Mouse (Mus musculus) hindbrain, embryonic 12.5 days (tissue): ENCODE results near the gene Olfr98. TPM values are rescaled to one million over a fixed set of nuclear protein-coding genes. Genes with fewer than 3 reads are reported as not detected.

Source experiments
- ATAC-seq: fragments of 200-750 bp; cut with Nextera tagmentation; 2 replicates; pipeline ENCODE4 v1.8.0; 2017; ENCODE audit warnings: moderate TSS enrichment; ENCODE audit not compliant: low FRiP score
- H3K27ac ChIP-seq: fragments of 300-500 bp; sonication (generic); 2 replicates; pipeline ENCODE4 v1.5.1; 2016; ENCODE audit warnings: mild to moderate bottlenecking
- H3K27me3 ChIP-seq: fragments of 300-500 bp; sonication (generic); 2 replicates; pipeline ENCODE4 v1.6.1; 2016; ENCODE audit warnings: mild to moderate bottlenecking
- H3K36me3 ChIP-seq: fragments of 300-500 bp; sonication (generic); 2 replicates; pipeline ENCODE4 v1.6.1; 2016; ENCODE audit warnings: mild to moderate bottlenecking
- H3K4me1 ChIP-seq: fragments of 300-500 bp; sonication (generic); 2 replicates; pipeline ENCODE4 v1.6.1; 2016
- H3K4me2 ChIP-seq: fragments of 300-500 bp; sonication (generic); replicated peaks from 2 replicates; pipeline ENCODE4 v1.6.1; 2016; ENCODE audit warnings: mild to moderate bottlenecking
- H3K4me3 ChIP-seq: fragments of 300-500 bp; sonication (generic); 2 replicates; pipeline ENCODE4 v1.5.1; 2016; ENCODE audit warnings: mild to moderate bottlenecking
- H3K9ac ChIP-seq: fragments of 300-500 bp; sonication (generic); 2 replicates; pipeline ENCODE4 v1.6.1; 2016; ENCODE audit warnings: mild to moderate bottlenecking, moderate library complexity
- H3K9me3 ChIP-seq: fragments of 300-500 bp; sonication (generic); replicated peaks from 2 replicates; pipeline ENCODE4 v1.6.1; 2016; ENCODE audit warnings: mild to moderate bottlenecking
- WGBS: fragments of 180-500 bp; shearing (Covaris S2); methylation state at CpG from one replicate; pipeline ENCODE4 v1.1.7; 2016; 5-methylcytosine and 5-hydroxymethylcytosine counted together
- polyA plus RNA-seq: library from polyadenylated mRNA; unstranded; fragments of >200 nt; fragmentation: Nextera tagmentation; extraction: Ambion mirVana; gene quantifications from 2 replicates; pipeline ENCODE4 v1.2.1, GENCODE M21; 2016

Olfr98 gene
- not detected in 2 replicates for polyA plus RNA-seq

- H3K9me3 ChIP-seq: no peaks in the 10 kb centered on the region
- H3K27ac ChIP-seq: no peak within 1 kb of the TSS
- no peak within 1 kb of the TSS for H3K4me2 ChIP-seq
- no peaks in the 10 kb centered on the region for H3K4me1 ChIP-seq
- no peak within 1 kb of the TSS for H3K4me3 ChIP-seq
- WGBS: 90% methylated on average over 1 of the region's 1 CpGs
- H3K27me3 ChIP-seq: no peaks in the 10 kb centered on the region
- no peak within 1 kb of the TSS for H3K9ac ChIP-seq
- H3K36me3 ChIP-seq: no peaks in the 10 kb centered on the region
- no peak for ATAC-seq
Observed at GRCm38 (mm10) chr17:37263626-37264025, at the start of gene Olfr98. TSS of gene Olfr98 (minus strand) at chr17:37263749.

DNA sequence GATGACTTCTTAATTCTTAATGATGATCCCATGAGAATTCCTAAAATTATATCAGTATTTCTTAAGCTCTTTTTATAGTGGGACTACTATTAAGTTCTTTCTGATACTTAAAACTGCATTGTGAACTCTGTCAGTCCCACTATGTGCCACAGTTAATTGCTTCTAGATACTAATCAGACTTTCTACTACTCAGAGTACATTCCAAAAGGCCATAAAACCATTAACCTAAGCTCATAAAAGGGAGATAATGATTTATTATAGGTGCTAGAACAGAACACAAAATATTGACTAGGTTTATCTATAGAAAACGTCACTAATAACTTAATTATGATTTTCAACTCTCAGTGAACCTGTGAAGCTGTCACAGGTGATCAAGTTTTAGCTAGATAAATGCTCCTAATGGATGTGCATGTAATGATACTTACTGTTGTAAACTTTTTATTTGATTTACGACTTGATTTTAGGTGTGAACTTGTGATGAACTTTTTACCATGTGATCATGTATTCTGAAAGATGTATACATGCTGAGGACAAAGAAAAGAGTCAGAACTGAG, 46.7 kb upstream of the Olfr98 start:
- WGBS: 53% methylated on average over 2 of the region's 2 CpGs

GRCm38 (mm10) chr17:37308483-37308882, 44.9 kb upstream of the Olfr98 start:
- no peak overlapping the region for H3K27ac ChIP-seq
- H3K9me3 ChIP-seq: no peaks in the 10 kb centered on the region
- no peak overlapping the region for H3K9ac ChIP-seq
- H3K36me3 ChIP-seq: no peaks in the 10 kb centered on the region
- 44% methylated on average over 4 of the region's 4 CpGs for whole genome bisulfite sequencing
- H3K4me2 ChIP-seq: no peak overlapping the region
- no peaks in the 10 kb centered on the region for H3K27me3 ChIP-seq
- H3K4me3 ChIP-seq: no peak overlapping the region
- H3K4me1 ChIP-seq: no peaks in the 10 kb centered on the region
- ATAC-seq: no peak

More for the DNA sequence above, 46.7 kb upstream of the Olfr98 start:
- no peaks in the 10 kb centered on the region for H3K9me3 ChIP-seq
- H3K9ac ChIP-seq: no peak overlapping the region
- H3K27me3 ChIP-seq: no peaks in the 10 kb centered on the region
- no peak for ATAC-seq
- no peak overlapping the region for H3K4me2 ChIP-seq
- H3K27ac ChIP-seq: no peak overlapping the region
- H3K36me3 ChIP-seq: no peaks in the 10 kb centered on the region
- no peaks in the 10 kb centered on the region for H3K4me1 ChIP-seq
- no peak overlapping the region for H3K4me3 ChIP-seq

- no peak for ATAC-seq
- WGBS: 86% methylated on average over 4 of the region's 4 CpGs
- H3K9ac ChIP-seq: no peak within 1 kb of the TSS
- no peak within 1 kb of the TSS for H3K27ac ChIP-seq
- H3K4me1 ChIP-seq: no peaks in the 10 kb centered on the region
- no peak within 1 kb of the TSS for H3K4me3 ChIP-seq
- H3K36me3 ChIP-seq: no peaks in the 10 kb centered on the region
- no peaks in the 10 kb centered on the region for H3K9me3 ChIP-seq
- H3K4me2 ChIP-seq: no peak within 1 kb of the TSS
- H3K27me3 ChIP-seq: no peaks in the 10 kb centered on the region
Observed at GRCm38 (mm10) chr17:37304213-37304612, 40.7 kb upstream of the Olfr98 start, which contains the start of gene Olfr101. TSS of gene Olfr101 (minus strand) at chr17:37304313.

GRCm38 (mm10) chr17:37283360-37283759, 19.8 kb upstream of the Olfr98 start, which contains the start of gene Olfr99:
TSS of gene Olfr99 (minus strand) at chr17:37283460.
- Histone ChIP-seq H3K4me3 (no peak within 1 kb of the TSS), H3K9ac (no peak within 1 kb of the TSS), H3K4me1 (no peaks in the 10 kb centered on the region), H3K9me3 (no peaks in the 10 kb centered on the region), H3K4me2 (no peak within 1 kb of the TSS), H3K36me3 (no peaks in the 10 kb centered on the region), H3K27me3 (no peaks in the 10 kb centered on the region), H3K27ac (no peak within 1 kb of the TSS)
- no peak for ATAC-seq
- 73% methylated on average over 1 of the region's 1 CpGs for whole genome bisulfite sequencing

DNA sequence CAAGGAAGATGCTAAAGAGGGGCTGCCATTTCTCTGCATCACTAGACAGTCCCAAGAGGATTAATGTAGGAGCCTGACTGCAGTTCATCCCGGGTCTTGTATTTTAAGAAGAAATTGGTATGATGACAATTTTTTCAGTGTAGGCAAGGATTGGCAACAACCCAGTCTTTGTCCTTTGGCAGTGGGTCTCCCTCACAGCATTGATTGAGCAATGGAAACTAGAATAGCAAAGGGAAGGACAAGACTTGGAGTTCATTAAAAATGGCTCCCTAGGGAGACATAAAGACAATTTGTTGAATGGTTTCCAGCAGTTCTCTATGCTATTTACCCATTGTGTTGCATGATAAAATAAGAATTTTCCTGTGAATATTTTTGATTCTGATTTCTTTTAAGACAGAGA, 16.8 kb upstream of the Olfr98 start:
- H3K4me1 ChIP-seq: no peaks in the 10 kb centered on the region
- H3K27ac ChIP-seq: no peak overlapping the region
- no peaks in the 10 kb centered on the region for H3K36me3 ChIP-seq
- H3K4me3 ChIP-seq: no peak overlapping the region
- H3K9ac ChIP-seq: no peak overlapping the region
- no peak overlapping the region for H3K4me2 ChIP-seq
- no peaks in the 10 kb centered on the region for H3K27me3 ChIP-seq
- 91% methylated on average over 1 of the region's 1 CpGs for WGBS
- ATAC-seq: no peak
- H3K9me3 ChIP-seq: no peaks in the 10 kb centered on the region

DNA sequence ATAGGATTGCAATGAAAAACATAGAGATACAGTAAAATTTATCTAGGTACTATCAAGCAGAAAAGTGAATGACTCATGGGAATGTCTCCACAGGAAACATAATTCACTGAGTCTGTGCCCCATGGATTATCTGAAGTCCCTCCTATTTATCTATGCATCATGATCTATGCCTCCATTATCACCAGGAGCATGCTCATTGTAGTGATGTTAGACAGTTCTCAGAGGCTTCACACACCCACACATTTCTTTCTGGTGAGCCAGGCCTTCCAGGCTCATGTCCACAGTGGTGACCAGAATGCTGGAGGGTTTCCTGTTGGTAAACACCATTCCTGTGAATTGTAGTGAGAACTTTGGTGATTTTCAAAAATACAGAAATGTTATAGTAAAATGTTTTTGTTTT, 13.0 kb upstream of the Olfr98 start:
- no peak for ATAC-seq
- H3K9ac ChIP-seq: no peak overlapping the region
- H3K27ac ChIP-seq: no peak overlapping the region
- H3K9me3 ChIP-seq: no peaks in the 10 kb centered on the region
- no peaks in the 10 kb centered on the region for H3K27me3 ChIP-seq
- no peaks in the 10 kb centered on the region for H3K4me1 ChIP-seq
- no peaks in the 10 kb centered on the region for H3K36me3 ChIP-seq
- no peak overlapping the region for H3K4me3 ChIP-seq
- H3K4me2 ChIP-seq: no peak overlapping the region

DNA sequence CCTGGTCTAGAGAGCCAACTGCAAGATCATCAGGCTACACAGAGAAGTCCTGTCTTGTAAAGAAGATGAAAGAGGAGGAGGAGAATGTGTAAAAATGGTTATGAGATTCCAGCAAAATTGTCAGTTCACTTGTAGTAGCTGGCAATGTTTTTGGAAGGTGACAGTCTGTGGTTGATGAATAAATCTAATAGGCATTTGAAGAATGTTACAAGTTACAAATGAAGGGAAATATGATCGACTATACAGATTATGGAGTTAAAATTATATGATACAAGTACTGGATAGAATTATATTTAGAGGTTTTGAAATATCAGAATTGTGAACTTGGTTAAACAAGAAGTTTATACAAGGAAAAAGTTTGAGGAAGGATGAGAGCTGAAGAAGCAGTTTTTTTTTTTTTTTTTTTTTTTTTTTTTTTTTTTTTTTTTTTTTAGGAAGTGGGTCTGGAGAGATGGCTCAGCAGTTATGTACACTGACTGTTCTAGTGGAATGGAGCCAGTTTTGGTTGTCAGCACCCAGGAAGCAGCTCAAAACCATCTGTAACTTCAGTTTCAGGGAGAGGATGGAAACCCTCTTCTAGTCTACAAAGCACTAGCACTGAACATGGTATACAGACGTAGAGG, 12.2 kb upstream of the Olfr98 start:
- H3K9ac ChIP-seq: no peak overlapping the region
- H3K4me3 ChIP-seq: no peak overlapping the region
- ATAC-seq: no peak
- H3K4me2 ChIP-seq: no peak overlapping the region
- no peaks in the 10 kb centered on the region for H3K4me1 ChIP-seq
- WGBS: 85% methylated on average over 2 of the region's 2 CpGs
- H3K9me3 ChIP-seq: no peaks in the 10 kb centered on the region
- H3K27ac ChIP-seq: no peak overlapping the region
- H3K27me3 ChIP-seq: 0 out of 2 replicates have a peak, but pooled peaks cover 4% of the 10 kb centered on the region
- no peaks in the 10 kb centered on the region for H3K36me3 ChIP-seq

DNA sequence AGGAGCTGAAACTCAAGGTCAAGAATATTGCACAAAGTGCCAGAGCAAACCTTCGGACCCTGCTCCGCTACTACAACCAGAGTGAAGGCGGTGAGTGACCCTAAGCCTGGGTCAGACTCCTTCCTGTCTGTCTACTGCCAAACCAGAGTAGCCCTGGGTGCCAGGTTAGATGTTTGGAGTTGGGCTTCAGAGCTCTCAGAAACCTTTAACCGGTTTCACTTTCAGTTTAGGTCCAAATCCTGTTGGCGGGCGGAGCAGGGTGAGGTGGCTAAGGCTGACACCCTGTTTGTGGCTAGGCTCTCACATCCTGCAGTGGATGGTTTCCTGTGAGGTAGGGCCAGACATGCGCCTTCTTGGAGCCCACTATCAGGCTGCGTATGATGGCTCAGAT, 7.1 kb upstream of the Olfr98 start:
- Histone ChIP-seq H3K27ac (no peak overlapping the region), H3K4me3 (peak overlapping the region; percentile 45), H3K9me3 (no peaks in the 10 kb centered on the region), H3K4me2 (peak overlapping the region; percentile 94), H3K9ac (no peak overlapping the region), H3K4me1 (no peaks in the 10 kb centered on the region), H3K27me3 (0 out of 2 replicates have a peak, but pooled peaks cover 5% of the 10 kb centered on the region), H3K36me3 (no peaks in the 10 kb centered on the region)
- WGBS: 69% methylated on average over 8 of the region's 8 CpGs
- ATAC-seq: peak; percentile 20

- Histone ChIP-seq H3K27me3 (0 out of 2 replicates have a peak, but pooled peaks cover 5% of the 10 kb centered on the region), H3K9ac (no peak within 1 kb of the TSS; the same call in 1 of the 2 replicates), H3K9me3 (no peaks in the 10 kb centered on the region), H3K27ac (no peak within 1 kb of the TSS), H3K36me3 (no peaks in the 10 kb centered on the region), H3K4me3 (peak within 1 kb of the TSS; percentile 45), H3K4me1 (no peaks in the 10 kb centered on the region), H3K4me2 (peak within 1 kb of the TSS; percentile 94)
- 5% methylated on average over 26 of the region's 26 CpGs for WGBS
- peak; percentile 97 for ATAC-seq
Observed at GRCm38 (mm10) chr17:37270058-37270701, 6.6 kb upstream of the Olfr98 start, which contains the start of gene H2-M3. TSS of gene H2-M3 (plus strand) at chr17:37270220.

DNA sequence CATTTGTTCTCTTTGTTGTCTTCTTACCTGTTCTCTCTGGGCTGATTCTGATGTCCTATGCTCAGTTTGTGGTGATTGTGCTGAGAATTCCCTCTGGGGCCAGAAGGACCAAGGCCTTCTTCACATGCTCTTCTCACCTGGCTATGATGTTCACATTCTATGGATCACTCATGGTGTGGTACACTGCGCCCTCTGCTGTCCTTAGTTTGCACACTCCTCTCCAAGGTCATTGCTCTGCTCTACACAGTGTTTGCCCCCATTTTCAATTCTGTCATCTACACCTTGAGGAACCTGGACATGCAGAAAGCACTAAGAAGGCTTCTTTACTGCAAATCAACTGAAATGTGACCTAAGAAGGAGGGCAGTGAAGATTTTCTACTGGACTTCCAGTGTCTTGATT, 13.0 kb downstream of the Olfr98 start:
- Histone ChIP-seq H3K36me3 (no peaks in the 10 kb centered on the region), H3K9me3 (no peaks in the 10 kb centered on the region), H3K4me3 (no peak overlapping the region), H3K27ac (no peak overlapping the region), H3K9ac (no peak overlapping the region), H3K4me2 (no peak overlapping the region), H3K27me3 (no peaks in the 10 kb centered on the region), H3K4me1 (no peaks in the 10 kb centered on the region)
- ATAC-seq: no peak
- 15% methylated on average over 1 of the region's 1 CpGs for WGBS

GRCm38 (mm10) chr17:37249460-37249859, 14.1 kb downstream of the Olfr98 start:
- no peaks in the 10 kb centered on the region for H3K27me3 ChIP-seq
- no peak overlapping the region for H3K4me2 ChIP-seq
- H3K36me3 ChIP-seq: no peaks in the 10 kb centered on the region
- H3K4me3 ChIP-seq: no peak overlapping the region
- H3K4me1 ChIP-seq: no peaks in the 10 kb centered on the region
- H3K27ac ChIP-seq: no peak overlapping the region
- ATAC-seq: no peak
- no peak overlapping the region for H3K9ac ChIP-seq
- no peaks in the 10 kb centered on the region for H3K9me3 ChIP-seq
